Mouse (Mus musculus): ENCODE measurements around the gene Usp22. TPM values are rescaled to one million over a fixed set of nuclear protein-coding genes. Genes with fewer than 3 reads are reported as not detected.

Gene Usp22
- polyA plus RNA-seq, 1 experiment from 2014 or later, result 31.2 TPM

DNA sequence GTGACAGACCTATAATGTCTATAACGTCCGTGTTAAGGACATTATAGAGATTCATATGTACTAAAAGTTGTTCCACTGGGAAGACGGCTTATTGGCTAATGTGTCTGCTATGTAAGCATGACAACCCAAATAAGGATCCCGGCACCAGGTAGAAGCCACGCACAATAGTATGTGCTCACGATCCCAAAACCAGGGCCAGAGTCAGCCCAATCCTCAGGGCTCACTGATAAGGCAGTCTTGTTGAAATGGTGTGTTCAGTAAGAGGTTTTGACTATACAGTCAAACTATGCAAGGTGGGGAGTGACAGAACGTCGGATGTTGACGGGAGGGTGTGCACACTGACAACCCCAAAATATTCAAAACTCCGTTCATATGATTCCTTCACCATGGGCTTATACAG is 10.0 kb downstream of the Usp22 start:
- 94% methylated on average over 8 of the region's 10 CpGs for WGBS (ENCODE audit: missing documents)
- Histone ChIP-seq H3K79me2 (ENCODE audit: inconsistent target) (peaks cover 25% of the 10 kb centered on the region), H3K27ac (no peak overlapping the region), H3K36me3 (ENCODE audit: inconsistent target) (peaks cover 75% of the 10 kb centered on the region), H3K4me3 (ENCODE audit: inconsistent target) (no peak overlapping the region)

DNA sequence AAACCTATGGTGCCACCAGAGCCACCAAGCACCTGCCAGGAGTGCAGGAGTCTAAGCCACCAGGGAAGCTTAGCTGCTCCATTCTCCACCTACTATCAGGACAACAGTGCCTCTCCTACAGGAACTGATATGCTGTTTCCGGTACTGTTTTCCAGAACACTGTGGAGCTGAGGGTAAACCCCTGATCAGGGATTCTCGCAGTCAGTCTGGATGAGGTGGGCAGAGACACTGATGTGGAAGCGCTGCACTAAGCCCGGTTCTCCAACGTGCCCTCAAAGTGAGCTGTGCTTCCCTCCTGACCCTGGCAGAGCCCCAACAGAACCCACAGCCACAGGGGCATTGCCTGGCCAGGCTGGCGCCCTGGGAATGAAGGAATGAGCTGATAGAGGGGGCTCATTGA is 10.5 kb downstream of the Usp22 start:
- H3K79me2 ChIP-seq (ENCODE audit: inconsistent target), result peaks cover 20% of the 10 kb centered on the region
- H3K4me3 ChIP-seq (ENCODE audit: inconsistent target), result no peak overlapping the region
- WGBS (ENCODE audit: missing documents), result 77% methylated on average over 6 of the region's 6 CpGs
- no peak overlapping the region for H3K27ac ChIP-seq
- H3K36me3 ChIP-seq (ENCODE audit: inconsistent target), result peaks cover 75% of the 10 kb centered on the region

DNA sequence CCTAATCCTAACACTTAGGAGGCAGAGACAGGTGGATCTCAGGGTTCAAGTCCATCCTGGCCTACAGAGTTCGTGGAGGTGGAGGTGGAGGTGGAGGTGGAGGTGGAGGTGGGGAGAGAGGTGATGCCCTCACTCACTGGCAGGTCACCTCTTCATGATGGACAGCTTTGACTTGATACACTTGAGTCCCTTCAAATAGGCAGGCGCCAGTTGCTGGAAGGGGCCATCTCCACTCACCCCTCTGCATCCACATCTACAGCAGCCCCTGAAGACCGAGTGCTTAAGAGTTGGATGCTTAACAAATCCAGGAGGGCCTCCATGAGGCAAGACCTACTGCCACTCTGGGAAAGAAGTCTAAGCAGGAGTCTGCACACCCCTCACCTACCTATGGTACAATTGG is 11.5 kb downstream of the Usp22 start:
- peaks cover 80% of the 10 kb centered on the region for H3K36me3 ChIP-seq (ENCODE audit: inconsistent target)
- H3K4me3 ChIP-seq (ENCODE audit: inconsistent target), result no peak overlapping the region
- no peak overlapping the region for H3K27ac ChIP-seq
- 96% methylated on average over 3 of the region's 3 CpGs for WGBS (ENCODE audit: missing documents)
- peaks cover 10% of the 10 kb centered on the region for H3K79me2 ChIP-seq (ENCODE audit: inconsistent target)

DNA sequence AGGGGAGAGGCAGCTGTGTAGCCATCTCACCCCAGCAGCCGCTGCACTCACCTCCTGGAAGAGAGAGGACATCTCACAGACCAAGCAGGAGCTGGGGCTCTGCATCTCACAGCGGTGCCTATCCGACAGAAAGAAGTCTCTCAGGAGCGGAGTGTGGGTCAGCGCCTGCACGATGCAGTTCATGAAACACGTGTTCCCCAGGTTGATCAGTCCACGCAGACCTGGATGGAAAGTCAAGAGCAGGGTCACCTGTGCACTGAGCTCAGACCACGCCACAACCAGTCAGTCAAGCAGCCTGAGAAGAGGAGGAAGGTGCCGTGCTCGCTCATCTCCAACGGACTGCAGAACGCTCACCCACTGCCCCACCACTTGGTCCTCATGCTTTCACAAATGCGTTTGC is 12.1 kb downstream of the Usp22 start:
- Histone ChIP-seq H3K4me3 (ENCODE audit: inconsistent target) (no peak overlapping the region), H3K36me3 (ENCODE audit: inconsistent target) (peaks cover 79% of the 10 kb centered on the region), H3K79me2 (ENCODE audit: inconsistent target) (peaks cover 4% of the 10 kb centered on the region), H3K27ac (no peak overlapping the region)
- WGBS (ENCODE audit: missing documents), result 96% methylated on average over 14 of the region's 14 CpGs

DNA sequence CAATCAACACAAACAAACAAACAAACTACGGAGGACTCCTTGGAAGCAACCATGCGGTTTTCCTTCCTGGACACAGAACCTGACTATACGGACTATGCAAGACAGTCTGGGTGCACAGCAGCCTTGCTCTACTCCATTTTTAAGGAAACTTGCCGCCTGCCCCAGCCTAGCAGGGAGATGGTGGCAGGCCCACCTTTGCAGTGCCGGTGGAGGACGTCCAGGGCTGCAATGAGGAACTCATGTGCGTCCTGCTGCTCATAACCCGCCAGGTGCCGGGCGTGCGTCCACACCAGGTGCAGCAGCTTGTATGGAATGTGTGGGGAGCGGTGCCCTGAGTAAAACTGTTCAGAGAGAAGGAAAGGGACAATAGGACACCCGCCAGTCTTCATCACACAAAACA is 13.7 kb downstream of the Usp22 start:
- H3K79me2 ChIP-seq (ENCODE audit: inconsistent target), result no peaks in the 10 kb centered on the region
- 94% methylated on average over 13 of the region's 13 CpGs for WGBS (ENCODE audit: missing documents)
- no peak overlapping the region for H3K4me3 ChIP-seq (ENCODE audit: inconsistent target)
- no peak overlapping the region for H3K27ac ChIP-seq
- peaks cover 79% of the 10 kb centered on the region for H3K36me3 ChIP-seq (ENCODE audit: inconsistent target)

DNA sequence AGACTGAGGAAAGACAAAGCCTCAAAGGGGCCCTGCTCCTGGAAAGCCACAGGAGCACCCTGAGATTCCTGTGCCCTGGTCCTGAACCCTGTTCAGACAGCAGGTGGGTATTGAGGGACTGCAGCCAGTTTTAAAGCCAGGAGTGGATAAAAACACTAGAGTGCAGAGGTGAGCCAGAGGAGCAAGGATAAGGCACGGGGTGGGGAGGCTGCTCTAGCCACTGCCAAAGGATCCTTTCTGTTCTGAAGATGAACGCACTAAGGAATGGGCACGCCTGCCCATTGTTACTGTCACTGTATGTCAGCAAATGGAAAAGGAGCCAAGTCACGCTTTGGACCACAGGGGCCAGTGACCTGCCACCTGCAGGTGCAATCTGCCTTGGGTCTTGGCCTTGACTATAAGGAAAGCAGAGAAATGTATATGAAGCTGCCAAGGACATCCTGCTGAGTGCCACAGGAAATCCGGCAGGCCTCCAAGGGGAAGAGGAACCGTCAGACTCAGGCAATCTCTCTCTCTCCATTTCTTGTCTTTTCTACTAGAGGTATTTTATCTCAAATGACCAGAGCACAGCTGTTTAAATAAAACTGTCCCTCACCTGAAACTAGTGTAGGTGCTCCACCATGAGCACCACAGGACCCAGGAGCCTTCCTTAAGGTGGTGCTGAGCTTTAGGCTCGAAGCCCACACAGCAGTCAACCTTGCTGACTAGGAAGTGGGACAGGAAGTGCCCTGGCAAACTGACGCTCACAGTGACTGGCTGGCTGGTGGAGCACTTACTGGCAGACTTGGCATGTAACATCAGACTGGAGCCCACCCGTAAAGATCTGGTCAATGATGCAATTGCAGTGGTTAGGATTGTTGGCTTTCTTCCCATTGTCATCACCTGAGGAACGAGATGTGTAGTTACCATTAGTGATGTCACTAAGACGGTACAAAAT is 14.8 kb downstream of the Usp22 start:
- 9% methylated on average over 11 of the region's 11 CpGs for WGBS (ENCODE audit: missing documents)
- H3K36me3 ChIP-seq (ENCODE audit: inconsistent target), result peaks cover 73% of the 10 kb centered on the region
- no peak overlapping the region for H3K4me3 ChIP-seq (ENCODE audit: inconsistent target)
- no peaks in the 10 kb centered on the region for H3K79me2 ChIP-seq (ENCODE audit: inconsistent target)
- peak overlapping the region; percentile 71 for H3K27ac ChIP-seq

DNA sequence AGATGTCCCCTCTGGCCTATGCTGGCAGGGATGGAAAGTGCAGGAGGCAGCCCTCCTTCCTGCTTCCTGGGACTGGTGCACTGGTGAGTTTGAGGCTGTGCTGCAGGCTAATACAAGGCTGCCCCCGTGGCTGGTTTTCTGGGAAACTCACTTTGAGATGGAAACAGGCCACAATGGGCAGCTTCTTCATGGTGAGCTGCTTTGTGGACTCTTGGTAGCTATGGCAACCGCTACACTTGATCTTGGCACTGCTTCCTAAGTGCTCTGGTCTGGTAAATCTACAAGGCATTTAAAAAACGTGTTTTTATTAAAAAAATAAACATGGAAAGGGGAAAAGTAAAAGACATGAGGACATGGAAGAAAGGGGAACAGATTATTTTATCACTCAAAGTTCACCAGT is 16.7 kb downstream of the Usp22 start:
- 87% methylated on average over 3 of the region's 3 CpGs for WGBS (ENCODE audit: missing documents)
- H3K36me3 ChIP-seq (ENCODE audit: inconsistent target), result peaks cover 73% of the 10 kb centered on the region
- H3K27ac ChIP-seq, result no peak overlapping the region
- H3K79me2 ChIP-seq (ENCODE audit: inconsistent target), result no peaks in the 10 kb centered on the region
- H3K4me3 ChIP-seq (ENCODE audit: inconsistent target), result no peak overlapping the region

DNA sequence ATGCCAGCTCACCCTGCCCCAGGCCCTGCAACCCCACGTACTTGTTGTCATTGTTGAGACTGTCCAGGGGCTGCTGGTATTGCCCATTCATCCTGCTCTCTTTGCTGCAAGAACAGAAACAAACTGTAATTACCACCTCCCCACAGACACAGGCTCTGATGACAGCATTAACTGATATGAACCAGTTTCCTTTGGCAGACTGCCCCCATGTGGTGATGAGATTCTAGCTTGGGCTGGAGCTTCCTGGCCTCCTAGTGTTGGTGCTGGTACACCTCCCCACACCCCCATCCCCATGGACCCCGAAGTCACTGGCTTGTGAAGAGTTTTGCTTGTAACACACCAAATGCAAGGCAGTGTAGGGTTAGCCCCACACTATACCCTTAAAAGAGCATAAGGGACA is 19.1 kb downstream of the Usp22 start:
- H3K79me2 ChIP-seq (ENCODE audit: inconsistent target), result no peaks in the 10 kb centered on the region
- WGBS (ENCODE audit: missing documents), result 61% methylated on average over 2 of the region's 2 CpGs
- H3K36me3 ChIP-seq (ENCODE audit: inconsistent target), result peaks cover 58% of the 10 kb centered on the region
- H3K4me3 ChIP-seq (ENCODE audit: inconsistent target), result no peak overlapping the region
- H3K27ac ChIP-seq, result no peak overlapping the region

DNA sequence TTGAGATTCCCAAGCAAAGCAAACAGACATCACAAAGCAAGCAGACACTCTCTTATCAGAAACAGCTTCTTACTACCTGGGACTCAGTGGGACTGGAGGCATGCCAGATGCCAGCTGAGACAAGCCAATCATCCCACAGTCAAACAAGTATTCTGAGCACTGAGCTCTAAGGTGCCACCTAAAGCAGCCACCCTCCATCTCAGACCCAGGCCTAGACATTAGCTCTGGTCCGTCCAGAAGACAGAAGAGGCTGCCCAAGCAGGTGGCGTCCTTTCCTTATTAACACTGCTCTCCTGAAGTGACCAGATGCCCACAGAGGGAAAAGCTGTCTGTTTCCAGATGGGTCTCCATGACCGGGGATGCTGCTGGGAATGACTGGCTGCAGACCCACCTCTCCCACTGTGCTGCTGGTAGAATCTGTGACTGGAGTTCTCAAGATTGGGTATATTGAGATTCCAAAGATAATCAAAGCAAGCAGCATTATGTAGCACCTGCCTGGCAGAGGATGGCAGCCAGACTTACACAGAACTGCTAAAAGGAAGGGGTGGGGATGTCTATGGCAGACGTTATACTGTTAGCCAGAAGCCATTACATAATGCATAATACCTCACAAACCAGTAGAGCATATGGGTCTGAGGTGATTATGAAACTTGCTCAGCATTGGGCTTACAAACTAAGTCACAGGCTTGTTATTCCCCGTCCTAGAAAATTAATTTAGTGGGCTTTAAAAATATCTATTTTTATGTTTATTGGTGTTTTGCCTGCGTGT is 24.4 kb downstream of the Usp22 start:
- no peak overlapping the region for H3K4me3 ChIP-seq (ENCODE audit: inconsistent target)
- H3K27ac ChIP-seq, result no peak overlapping the region
- H3K79me2 ChIP-seq (ENCODE audit: inconsistent target), result peaks cover 4% of the 10 kb centered on the region; the same call in 1 of the 2 replicates
- peaks cover 38% of the 10 kb centered on the region for H3K36me3 ChIP-seq (ENCODE audit: inconsistent target)
- WGBS (ENCODE audit: missing documents), result 78% methylated on average over 6 of the region's 6 CpGs

DNA sequence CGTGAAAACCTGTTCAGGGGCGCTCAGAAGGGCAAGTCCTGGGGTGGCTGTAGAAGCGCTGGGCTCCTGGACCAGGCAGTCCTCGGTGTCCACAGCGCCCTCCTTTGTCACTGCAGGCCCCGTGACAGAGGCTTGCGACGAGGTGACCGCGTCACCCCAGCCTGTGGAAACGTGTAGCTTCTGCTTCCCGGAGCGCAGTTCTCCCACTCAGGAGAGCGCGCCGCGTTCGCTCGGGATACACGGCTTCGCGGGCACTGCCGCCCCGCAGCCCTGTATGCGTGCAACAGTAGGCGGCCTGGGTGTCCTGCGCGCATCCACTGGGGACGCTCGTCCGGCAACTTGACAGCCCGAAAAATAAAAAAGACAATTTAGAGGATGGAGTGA is 27.6 kb downstream of the Usp22 start:
- H3K4me3 ChIP-seq (ENCODE audit: inconsistent target), result no peak overlapping the region
- no peak overlapping the region for H3K27ac ChIP-seq
- H3K79me2 ChIP-seq (ENCODE audit: inconsistent target), result peaks cover 31% of the 10 kb centered on the region
- WGBS (ENCODE audit: missing documents), result 83% methylated on average over 31 of the region's 32 CpGs
- H3K36me3 ChIP-seq (ENCODE audit: inconsistent target), result 0 out of 2 replicates have a peak, but pooled peaks cover 8% of the 10 kb centered on the region

DNA sequence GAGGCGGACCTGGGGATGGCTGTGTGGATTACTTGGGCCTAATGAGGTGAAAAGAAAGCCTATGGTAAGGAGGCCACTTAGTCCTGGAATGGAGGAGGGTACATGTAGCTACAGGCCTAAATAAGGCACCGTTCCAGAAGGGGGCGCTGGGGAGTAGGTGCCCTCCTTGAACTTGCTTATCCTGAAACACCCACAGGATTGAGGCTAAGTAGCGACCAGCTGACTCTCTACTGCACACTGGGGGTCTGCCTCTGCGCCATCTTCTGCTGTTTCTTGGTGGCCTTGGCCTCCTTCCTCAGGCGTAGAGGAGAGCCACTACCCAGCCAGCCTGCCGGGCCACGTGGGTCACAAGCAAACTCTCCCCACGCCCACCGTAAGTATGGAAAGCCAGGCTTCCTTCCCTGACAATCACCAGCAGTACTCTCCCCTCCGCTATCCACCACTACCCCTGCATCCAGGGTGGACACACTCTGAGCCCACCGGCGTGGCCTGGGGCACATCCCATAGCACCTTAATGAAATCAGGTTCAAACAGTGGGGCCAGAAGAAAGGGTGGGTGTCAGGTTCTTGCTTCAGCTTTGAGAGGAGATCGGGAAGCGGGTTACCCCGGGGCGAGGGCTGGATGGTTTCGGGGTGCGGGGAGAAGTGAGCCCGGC is 28.1 kb downstream of the Usp22 start:
- Histone ChIP-seq H3K36me3 (ENCODE audit: inconsistent target) (0 out of 2 replicates have a peak, but pooled peaks cover 8% of the 10 kb centered on the region), H3K79me2 (ENCODE audit: inconsistent target) (peaks cover 31% of the 10 kb centered on the region), H3K27ac (no peak overlapping the region), H3K4me3 (ENCODE audit: inconsistent target) (no peak overlapping the region)
- WGBS (ENCODE audit: missing documents), result 66% methylated on average over 20 of the region's 20 CpGs

DNA sequence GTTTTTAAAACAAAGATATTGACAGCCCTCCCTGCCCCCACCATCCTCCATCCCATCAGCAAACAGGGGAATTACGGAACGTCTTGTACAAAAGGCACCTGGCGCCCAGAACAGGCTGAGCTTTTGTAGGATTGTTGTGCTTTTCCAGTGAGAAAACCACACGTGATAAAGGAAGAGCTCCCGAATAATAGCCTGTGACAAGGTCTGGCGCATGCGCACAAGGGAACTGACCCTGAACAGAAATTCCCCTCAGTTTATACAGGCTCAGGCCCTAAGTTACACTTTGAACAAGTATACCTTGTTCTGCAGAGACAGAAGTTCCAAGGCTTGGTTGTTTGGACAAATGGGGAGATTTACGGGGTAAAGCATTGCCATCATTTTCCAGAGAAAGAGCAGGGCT is 29.3 kb downstream of the Usp22 start:
- Histone ChIP-seq H3K4me3 (ENCODE audit: inconsistent target) (no peak overlapping the region), H3K36me3 (ENCODE audit: inconsistent target) (0 out of 2 replicates have a peak, but pooled peaks cover 8% of the 10 kb centered on the region), H3K27ac (no peak overlapping the region), H3K79me2 (ENCODE audit: inconsistent target) (peaks cover 31% of the 10 kb centered on the region)
- WGBS (ENCODE audit: missing documents), result 97% methylated on average over 8 of the region's 8 CpGs

DNA sequence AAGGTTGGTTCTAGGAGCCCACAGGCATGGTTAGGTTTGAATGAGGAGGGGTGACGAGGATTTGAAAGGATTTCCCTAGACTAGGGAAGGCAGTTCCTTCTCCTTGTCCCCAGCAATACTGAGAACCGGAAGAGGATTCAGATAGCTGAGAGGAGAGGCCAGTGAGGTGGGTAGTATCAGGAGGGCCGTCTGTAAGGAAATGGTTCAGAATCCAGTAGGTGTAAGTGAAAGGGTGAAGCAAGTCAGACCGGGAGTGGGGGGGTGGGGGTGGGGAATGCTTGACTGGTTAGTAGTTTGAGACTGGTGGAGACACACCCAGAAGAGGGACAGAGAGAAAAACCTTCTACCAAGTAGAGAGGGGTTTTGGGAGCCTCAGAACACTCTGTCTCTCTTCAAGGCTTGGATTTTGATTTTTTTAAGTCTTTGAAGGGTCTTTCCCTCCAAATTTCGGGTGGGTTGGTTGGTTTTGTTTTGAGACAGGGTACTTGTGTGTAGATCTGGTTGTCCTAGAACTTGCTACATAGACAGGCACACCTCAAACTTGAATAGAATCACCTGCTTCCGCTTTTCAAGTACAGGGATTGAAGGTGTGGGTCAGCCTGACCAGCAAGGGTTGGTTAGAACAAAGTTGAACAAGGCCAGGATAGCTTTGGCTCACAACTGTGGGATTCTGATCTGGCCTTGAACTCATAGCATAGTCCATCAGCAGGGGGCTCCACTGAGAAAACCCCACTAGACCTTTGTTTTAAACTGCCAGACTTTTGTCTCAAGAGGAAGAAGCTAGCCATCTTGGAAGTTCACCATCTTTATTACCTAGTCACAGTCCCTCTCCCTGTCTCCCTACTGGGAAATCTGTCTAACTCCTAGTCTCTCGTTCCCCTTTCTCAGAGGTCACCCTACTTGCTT is 31.0 kb downstream of the Usp22 start:
- Histone ChIP-seq H3K27ac (peak overlapping the region; percentile 87), H3K36me3 (ENCODE audit: inconsistent target) (0 out of 2 replicates have a peak, but pooled peaks cover 8% of the 10 kb centered on the region), H3K4me3 (ENCODE audit: inconsistent target) (peak overlapping the region; percentile 76), H3K79me2 (ENCODE audit: inconsistent target) (peaks cover 31% of the 10 kb centered on the region)
- WGBS (ENCODE audit: missing documents), result 25% methylated on average over 7 of the region's 7 CpGs
